Mouse (Mus musculus) left cerebral cortex, adult 9 months (tissue): ENCODE results near the gene Celf5.

Experiments
- DNase-seq, 2 experiments: peaks; one replicate each; pipeline ENCODE4 v3.0.0; 2022; ENCODE audit warnings: low spot score in 2 of 2

Celf5 gene

DNA sequence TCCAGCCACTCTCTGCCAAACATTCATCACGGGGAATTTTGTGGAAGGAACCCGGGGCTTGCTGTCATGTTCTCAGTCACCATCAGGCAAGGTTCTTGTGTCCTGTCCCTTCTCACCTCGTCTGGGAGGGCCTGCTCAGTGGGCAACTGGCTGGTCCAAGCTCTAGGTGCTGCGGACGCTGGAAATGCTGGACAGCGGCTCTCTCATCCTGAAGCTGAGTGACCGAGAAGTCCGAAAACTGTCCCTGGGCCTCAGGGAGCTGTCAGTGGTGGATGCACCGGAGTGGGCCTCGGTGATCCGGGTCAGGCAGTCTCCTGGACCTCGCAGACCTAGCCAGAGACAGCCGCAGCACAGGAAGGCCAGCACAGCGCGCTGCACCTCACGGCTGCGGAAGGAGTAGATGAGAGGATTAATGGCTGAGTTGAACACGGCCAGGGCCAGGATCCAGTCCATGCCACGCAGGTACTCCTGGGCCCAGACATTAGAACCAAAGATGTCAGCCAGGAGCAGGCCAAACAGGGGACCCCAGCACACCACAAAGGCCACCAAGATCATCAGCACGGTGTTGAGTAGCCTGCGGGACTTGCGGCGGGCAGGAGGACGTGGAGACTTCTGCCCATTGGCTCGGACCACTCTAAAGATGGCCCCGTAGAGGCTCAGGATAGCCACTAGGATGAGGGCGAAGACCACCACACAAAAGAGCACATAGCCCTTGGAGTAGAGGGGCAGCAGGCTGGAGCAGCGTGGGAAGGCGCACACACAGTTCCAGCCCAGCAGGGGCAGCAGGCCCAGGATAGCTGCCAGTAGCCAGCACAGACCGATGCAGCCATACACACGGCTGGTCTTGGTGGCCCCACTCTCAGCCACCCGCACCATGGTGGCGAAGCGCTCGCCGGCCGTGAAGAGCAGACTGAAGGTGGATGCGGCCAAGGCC is 16.1 kb upstream of the Celf5 start:
- no peak for DNase-seq

GRCm38 (mm10) chr10:81497401-81498270 is 15.1 kb upstream of the Celf5 start:
- DNase-seq = no peak

GRCm38 (mm10) chr10:81496969-81497368 is 14.5 kb upstream of the Celf5 start:
- DNase-seq = no peak

GRCm38 (mm10) chr10:81496264-81496901 is 13.9 kb upstream of the Celf5 start, which contains the start of gene Ncln:
TSS of gene Ncln (minus strand) at chr10:81496392.
- peak; percentile 96 to 99 for DNase-seq

DNA sequence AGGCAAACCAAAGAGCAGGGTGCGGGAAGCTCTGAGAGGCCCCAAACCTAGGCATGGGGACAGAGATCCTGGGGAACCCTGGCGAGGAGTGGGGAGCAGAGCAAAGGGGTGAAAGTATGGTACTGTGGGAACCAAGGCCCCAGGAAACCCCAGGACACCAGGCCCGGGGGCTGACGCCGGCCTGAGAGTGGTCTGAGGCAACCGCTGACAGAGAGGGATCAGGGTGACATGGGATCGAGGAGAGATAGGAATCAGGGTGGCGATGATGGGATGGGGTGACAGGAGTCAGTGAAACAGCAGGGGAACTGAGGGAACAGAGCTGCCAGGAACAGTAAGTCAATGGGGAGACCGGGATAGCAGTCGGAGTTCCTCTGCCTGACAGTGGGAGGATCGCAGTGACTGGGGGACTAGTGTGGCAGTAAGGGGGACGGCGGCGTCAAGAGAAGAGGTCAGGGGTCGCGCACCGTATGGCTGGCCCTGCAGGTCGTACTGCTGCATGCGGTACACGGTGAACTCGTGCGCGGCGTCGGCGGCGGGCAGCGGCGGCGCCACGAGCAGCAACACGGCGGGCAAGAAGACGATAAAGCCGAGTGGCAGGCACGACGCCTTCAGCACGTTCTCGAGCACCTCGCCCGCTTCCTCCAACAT is 13.2 kb upstream of the Celf5 start:
- DNase-seq = peak in 1 of 2 experiments; percentile 59

DNA sequence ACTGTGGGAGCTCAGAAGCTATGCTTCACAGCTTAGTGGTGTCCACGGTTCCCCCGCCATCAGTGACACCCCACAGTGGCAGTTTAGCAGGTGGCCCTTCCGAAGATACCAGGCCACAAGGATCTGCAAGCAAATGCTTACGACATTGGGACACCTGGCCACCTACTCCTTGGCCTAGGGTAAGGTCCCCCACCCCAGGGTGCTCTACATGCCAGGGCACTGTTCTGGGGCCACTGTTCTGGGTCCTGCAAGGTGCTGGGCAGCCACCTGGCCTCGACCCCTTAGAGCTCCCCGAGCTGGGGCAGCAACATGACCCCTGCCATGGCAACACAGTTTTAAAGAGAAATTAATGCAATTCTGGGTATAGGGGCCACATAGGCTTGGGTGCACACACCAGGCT is 12.6 kb upstream of the Celf5 start:
- no peak for DNase-seq

- DNase-seq = no peak
Measured at GRCm38 (mm10) chr10:81494260-81495041, 11.9 kb upstream of the Celf5 start.

- no peak for DNase-seq
Measured at GRCm38 (mm10) chr10:81493601-81494220, 11.2 kb upstream of the Celf5 start.

DNA sequence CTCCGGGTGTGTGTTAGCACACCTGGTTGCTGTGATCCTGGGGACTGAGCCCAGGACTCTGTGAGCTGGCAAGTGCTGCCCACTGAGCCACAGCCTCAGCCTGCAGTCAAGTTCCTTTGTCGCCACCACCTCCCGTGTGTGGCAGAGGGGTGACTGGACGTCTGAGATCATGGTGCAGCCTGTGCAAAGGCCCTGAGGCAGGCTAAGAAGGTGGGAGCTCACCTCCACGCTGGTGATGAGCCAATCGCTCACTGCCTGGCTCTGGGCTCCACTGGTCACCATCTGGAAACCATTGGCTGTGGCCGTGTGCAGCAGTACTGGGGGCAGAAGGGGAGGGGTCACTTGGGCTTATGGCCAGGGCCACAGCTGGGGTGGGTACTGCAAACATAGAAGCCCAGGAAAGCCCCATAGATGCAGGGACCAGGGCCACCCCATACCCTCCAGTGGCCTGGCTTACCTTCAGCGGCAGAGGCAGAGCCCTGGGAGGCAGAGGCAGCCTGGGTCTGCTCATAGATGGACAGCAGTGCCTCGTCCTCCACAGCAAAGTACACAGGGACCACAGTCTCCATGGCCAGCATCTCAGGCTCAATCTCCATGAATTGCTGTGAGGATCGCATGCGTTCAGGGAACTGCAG is 10.2 kb upstream of the Celf5 start:
- no peak for DNase-seq

DNA sequence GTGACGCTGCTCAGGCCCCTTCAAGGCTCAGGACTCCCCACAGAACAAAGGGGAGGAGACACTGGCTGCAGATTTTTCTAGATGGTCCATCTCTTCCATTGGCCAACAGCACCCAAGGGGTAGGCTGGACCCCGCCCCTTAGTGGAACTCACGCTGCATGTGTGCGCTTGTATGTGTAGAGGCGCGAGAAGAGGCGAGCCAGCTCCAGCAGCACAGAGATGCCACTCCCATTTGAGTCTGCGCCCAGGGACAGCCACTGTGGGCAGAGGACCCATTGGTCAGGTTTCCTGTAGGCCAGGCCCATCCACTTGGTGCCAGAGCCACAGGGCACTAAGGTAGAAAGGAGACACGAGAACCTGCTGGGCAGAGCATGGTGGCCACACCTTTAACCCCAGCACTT is 8.5 kb upstream of the Celf5 start:
- DNase-seq = no peak

DNA sequence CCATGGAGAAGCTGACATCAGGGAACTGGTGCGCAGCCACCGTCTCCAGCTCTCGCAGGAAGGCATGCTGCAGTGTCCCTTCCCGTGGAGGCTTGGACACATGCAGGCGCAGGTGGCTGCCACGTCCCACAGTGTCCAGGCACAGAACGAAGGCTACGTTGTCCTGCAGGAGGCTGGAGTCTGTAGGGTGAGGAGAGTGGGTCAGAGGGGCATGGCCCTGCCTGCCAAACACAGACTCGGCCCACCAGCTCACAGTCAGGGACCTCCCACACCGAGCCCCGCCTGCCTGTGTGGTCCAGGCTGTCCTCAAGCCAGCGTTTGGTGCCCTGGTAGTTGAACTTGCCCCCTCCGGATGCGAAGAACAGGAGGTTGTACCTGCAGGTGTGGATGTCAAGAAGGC is 7.4 kb upstream of the Celf5 start:
- DNase-seq = no peak

DNA sequence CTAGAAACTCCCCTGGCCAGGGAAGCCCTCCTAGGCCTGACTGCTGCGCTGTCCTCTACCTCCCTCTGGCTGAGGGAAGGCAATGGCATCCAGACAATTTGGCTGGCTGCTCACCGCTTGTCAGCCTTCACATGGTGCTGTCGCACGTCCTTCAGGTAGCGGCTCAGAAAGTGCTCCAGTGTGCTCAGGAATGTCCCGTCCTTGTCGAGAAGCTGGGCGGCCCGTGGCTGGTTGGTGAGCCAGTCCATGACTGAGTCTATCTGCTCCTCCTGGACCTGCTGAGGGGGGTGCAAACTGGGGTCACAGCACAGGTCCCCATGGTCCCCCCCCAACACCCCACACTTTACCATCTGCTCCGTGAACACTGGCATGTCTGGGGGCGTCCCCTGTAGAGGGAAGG is 5.6 kb upstream of the Celf5 start:
- no peak for DNase-seq

DNA sequence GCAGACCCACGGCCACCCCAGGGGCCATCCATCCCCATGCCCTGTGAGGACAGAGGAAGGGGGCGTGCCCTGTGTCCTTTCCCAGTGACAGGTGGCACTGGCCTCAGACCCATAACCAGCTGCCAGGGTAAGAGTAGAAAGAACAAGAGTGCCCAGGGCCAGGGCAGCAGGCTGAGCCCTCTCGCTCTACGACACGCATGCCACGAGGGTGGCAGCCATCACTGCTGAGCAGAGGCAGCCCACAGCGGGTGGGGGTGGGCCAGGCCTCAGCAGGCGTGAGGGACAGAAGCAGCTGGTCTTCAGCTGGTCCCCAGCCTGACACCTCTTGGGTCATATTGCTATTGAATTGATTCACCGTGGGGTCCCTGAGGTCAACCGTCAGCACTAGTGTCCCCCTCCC is 4.0 kb upstream of the Celf5 start:
- no peak for DNase-seq

DNA sequence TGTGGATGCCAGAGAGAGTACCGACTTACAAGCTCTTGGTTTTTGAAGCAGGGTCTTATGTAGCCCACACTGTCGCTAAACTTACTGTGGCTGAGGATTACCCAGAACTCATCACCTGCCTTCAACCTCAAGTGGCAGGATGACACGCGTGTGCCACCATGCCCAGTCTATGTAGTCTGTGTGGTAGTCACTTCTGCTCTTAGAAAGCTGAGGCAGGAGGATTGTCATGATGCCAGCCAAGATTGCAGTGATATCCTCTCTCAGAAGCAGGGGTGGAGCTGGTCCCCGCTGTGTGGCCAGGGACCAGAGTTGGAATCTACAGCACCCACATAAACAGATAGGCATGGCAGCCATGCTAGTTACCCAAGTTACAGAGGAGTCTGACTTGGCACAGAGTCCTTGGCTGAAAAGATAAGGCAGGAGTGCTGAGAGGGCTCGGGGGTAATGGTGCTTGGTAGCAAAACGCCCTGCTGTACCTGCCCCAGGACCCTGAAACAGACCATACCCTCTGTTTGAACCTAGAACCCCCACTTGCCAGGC is 3.0 kb upstream of the Celf5 start:
- DNase-seq = no peak

DNA sequence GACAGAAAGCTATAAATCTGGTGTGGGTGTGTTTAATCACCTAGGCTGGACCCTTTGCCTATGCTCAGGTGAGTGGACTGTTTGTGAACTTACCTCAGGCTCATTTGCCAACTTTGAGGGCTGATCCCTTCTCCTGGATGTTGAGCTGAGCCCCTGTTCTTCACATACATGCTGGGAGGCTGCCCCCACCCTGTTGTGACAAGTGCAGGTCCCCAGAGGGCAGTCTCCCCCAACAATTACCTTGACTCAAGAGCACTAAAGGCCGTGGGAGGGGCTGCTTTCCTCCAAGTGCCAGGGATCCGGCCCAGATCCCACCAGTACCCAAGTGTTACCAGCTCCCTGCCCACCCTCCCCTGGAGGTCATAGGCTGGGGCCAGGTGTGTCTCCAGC is 2.5 kb upstream of the Celf5 start:
- no peak for DNase-seq

- DNase-seq = peak in 1 of 2 experiments; percentile 56
Measured at GRCm38 (mm10) chr10:81484441-81485059, 2.0 kb upstream of the Celf5 start.

DNA sequence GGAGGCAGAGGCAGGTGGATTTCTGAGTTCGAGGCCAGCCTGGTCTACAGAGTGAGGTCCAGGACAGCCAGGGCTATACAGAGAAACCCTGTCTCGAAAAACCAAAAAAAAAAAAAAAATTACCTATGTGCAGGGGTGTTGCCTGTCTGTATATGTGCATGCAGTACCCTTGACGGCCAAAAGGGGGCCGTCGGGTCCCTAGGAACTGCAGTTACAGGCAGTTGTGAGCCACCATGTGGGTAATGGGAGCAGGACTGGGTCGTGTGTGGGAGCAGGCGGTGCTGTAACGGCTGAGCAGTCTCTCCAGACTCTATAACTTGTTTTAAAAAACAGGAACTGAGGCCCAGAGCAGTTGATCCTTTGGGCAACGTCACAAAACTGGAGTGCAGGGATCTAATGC is 1.5 kb upstream of the Celf5 start:
- DNase-seq = no peak

DNA sequence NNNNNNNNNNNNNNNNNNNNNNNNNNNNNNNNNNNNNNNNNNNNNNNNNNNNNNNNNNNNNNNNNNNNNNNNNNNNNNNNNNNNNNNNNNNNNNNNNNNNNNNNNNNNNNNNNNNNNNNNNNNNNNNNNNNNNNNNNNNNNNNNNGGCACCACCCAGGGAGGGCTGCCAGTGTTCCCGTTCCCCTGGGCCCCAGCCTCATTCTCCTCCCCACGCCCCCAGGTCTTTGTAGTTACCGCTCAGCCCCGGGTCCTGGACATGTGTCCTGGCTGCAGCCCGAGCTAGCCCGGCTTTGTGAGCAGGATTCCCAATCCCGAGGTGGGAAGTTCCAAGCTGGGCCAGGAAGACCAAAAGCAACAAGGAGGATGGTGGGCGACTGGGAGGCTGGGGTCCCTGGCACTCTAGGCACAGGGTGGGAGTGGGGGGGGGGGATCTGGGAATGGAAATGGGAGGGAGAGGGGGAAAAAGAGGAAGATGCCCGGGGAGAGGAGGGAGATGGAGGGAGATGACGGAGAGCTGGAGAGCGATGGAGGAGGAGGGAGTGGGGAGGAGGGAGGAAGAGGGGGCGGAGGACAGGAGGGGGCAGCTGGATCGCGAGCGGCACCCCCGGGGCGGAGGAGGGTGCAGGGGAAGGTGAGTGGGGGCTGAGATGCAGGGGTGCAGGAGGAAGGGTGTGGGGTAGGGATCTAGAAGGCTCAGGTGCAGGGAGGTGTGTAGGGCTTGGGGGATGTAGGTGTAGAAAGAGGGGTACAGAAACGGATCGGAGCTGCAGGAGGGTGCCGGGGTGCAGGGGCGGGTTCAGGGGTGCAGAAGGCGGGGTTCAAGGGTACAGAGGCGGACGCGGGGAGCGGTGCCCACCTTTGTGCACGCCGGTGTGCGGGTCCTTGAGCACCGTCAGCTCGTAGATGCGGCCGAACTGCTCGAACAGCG is 640 bp downstream of the Celf5 start:
- DNase-seq = no peak
